Mouse (Mus musculus) megakaryocyte, embryonic 14.5 days (primary cell): ENCODE measurements around the gene R3hdm4.

Experiments used
- FLI1 ChIP-seq: IDR thresholded peaks from 2 replicates; pipeline ENCODE4 v1.6.1; 2012; ENCODE audit warnings: low read length, inconsistent platforms, mixed read lengths
- GATA1 ChIP-seq: IDR thresholded peaks from 3 replicates; pipeline ENCODE4 v1.6.1; 2012; ENCODE audit warnings: mixed read lengths, low read length, inconsistent platforms, borderline replicate concordance

GRCm38 (mm10) chr10:79949873-79950272, 28.9 kb upstream of the R3hdm4 start:
- no peak for TF ChIP-seq GATA1
- no peak for TF ChIP-seq FLI1
